9 mouse cellular contexts compared by ENCODE assay signal in the genomic region with DNA sequence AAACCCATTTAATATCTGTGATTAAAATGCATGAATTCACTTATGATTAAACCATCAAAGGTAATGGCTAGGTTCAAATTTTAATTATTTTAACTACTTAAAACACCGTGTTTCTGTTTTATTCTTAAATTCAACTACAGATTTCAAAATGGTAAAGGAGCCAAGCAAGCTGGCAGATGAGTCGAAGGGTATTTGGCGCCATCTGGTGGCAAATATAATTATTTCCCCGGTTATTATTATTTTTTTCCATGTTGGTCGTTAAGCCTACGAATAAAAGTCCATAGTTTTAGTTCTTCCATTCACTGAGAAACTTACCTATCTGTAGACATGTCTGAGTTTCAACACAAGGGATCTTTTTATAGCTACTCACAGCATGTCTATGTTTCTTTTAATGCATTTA.
DNase-seq lines count a peak whose midpoint lies in the region; ATAC-seq and TF ChIP-seq lines count a peak whose summit lies in the region.
"Had no signal": no experiment of that assay in that cellular context is flagged by ENCODE, and none has a peak within 500 bp of the region (broad histone marks: within the 10 kb centered on the region; RNA-seq: fewer than 3 reads in every experiment).

No protein-coding gene starts in this region.

- TF ChIP-seq EP300 in MEL (IDR thresholded peaks at IDR 0.05; ENCODE audit: low read depth in 1 of 2, low read length in 2 of 2), result no peak

- H3K27me3 ChIP-seq in MEL (ENCODE audit: control insufficient read depth in 1 of 2, insufficient read depth in 2 of 2, low read length in 2 of 2), result no peaks in the 10 kb centered on the region
- H3K27me3 ChIP-seq: embryonic facial prominence, embryonic 13.5 days; hindbrain, embryonic 15.5 days had no signal

- H3K9me3 ChIP-seq in MEL (replicated peaks; ENCODE audit: insufficient read depth, low read length), result no peaks in the 10 kb centered on the region
- H3K9me3 ChIP-seq: embryonic facial prominence, embryonic 13.5 days; hindbrain, embryonic 15.5 days had no signal

- peak; percentile 13 to 77 (median 61); a peak in 5 of 6 replicates for TF ChIP-seq CTCF in MEL (IDR thresholded peaks at IDR 0.05 in 2 of 3, conservative IDR thresholded peaks at IDR 0.05 in 1 of 3; ENCODE audit: control insufficient read depth in 1 of 3, insufficient read depth in 1 of 3, low read depth in 2 of 3, low read length in 3 of 3, poor library complexity in 1 of 3, severe bottlenecking in 1 of 3)

- no peak overlapping the region for H3K4me3 ChIP-seq in MEL (ENCODE audit: control insufficient read depth in 1 of 2, insufficient read depth in 1 of 2, low read depth in 2 of 2, low read length in 2 of 2)
- H3K4me3 ChIP-seq: embryonic facial prominence, embryonic 13.5 days; hindbrain, embryonic 15.5 days had no signal

- peak; percentile 58 for ATAC-seq in CD4-positive, CD25-positive, alpha-beta regulatory T cell, adult 4 months

- H3K79me2 ChIP-seq in MEL (ENCODE audit: control insufficient read depth, insufficient read depth, low read length, poor library complexity), result no peaks in the 10 kb centered on the region

- no peak overlapping the region for H3K9ac ChIP-seq in MEL (ENCODE audit: control insufficient read depth, low read depth, low read length, poor library complexity, severe bottlenecking)
- H3K9ac ChIP-seq: embryonic facial prominence, embryonic 13.5 days; hindbrain, embryonic 15.5 days had no signal

- TF ChIP-seq RAD21 in MEL (IDR thresholded peaks at IDR 0.05; ENCODE audit: low read depth, low read length), result peak; percentile 96

- no peaks in the 10 kb centered on the region for H3K36me3 ChIP-seq in MEL (ENCODE audit: control insufficient read depth in 1 of 2, insufficient read depth in 2 of 2, low read length in 2 of 2)
- H3K36me3 ChIP-seq: embryonic facial prominence, embryonic 13.5 days; hindbrain, embryonic 15.5 days had no signal

- TF ChIP-seq POLR2A in MEL (IDR thresholded peaks at IDR 0.05; ENCODE audit: control insufficient read depth in 1 of 2, insufficient read depth in 1 of 2, low read depth in 1 of 2, low read length in 2 of 2, poor library complexity in 1 of 2), result no peak

- intact Hi-C loops in heart, postnatal 36 days (cut with DNase I), result loop anchor here (5.0 kb wide), 1 partner anchor 1520 kb away; no protein-coding TSS in a partner anchor

- no peak overlapping the region for H3K27ac ChIP-seq in MEL (ENCODE audit: control insufficient read depth, low read depth, low read length)
- H3K27ac ChIP-seq: embryonic facial prominence, embryonic 13.5 days; hindbrain, embryonic 15.5 days had no signal

- peak; percentile 0 for DNase-seq in kidney, postnatal 14 days
- DNase-seq in kidney, postnatal 25 days, result no peak
- DNase-seq in MEL (ENCODE audit: low read depth, low spot score), result peak; percentile 69
- peak; percentile 32 for DNase-seq in forelimb bud, embryonic 11.5 days (ENCODE audit: low read depth, low spot score)
- no peak for DNase-seq in right cerebral cortex, postnatal 25 days
- no peak for DNase-seq in heart, postnatal 36 days

- H3K4me1 ChIP-seq in MEL (ENCODE audit: control insufficient read depth in 1 of 2, insufficient read depth in 2 of 2, low read length in 2 of 2), result no peaks in the 10 kb centered on the region
- H3K4me1 ChIP-seq: embryonic facial prominence, embryonic 13.5 days; hindbrain, embryonic 15.5 days had no signal

TF ChIP-seq in MEL, 35 proteins besides CTCF, POLR2A, EP300 and RAD21:
- TF ChIP-seq SMC3 (IDR thresholded peaks at IDR 0.05; ENCODE audit: low read depth, low read length) (peak; percentile 87), NELFE (IDR thresholded peaks at IDR 0.05; ENCODE audit: low read depth, low read length) (no peak), ZC3H11A (IDR thresholded peaks at IDR 0.05; ENCODE audit: low read depth, low read length) (peak; percentile 91), MYC (IDR thresholded peaks at IDR 0.05; ENCODE audit: low read depth, low read length) (0 out of 2 replicates have a peak, but pooled peaks have one; percentile 25), ZNF384 (IDR thresholded peaks at IDR 0.05; ENCODE audit: low read depth, low read length) (peak; percentile 59)
TF ChIP-seq in MEL: peak in this region for 4.

Comparison
In these comparisons a context has a peak if more than half of its experiments do, and no peak if none do; other contexts are left out.
1. DNase-seq: peak in kidney, postnatal 14 days (single experiment), MEL (single experiment) and forelimb bud, embryonic 11.5 days (single experiment); none in kidney, postnatal 25 days (0 of 2), right cerebral cortex, postnatal 25 days (single experiment) and heart, postnatal 36 days (0 of 2).